Mouse (Mus musculus) spleen, postnatal 36 days (tissue): ENCODE results near the gene Gm136.

Experiments
- DNase-seq, 2 experiments: peaks; one replicate each; pipeline ENCODE4 v3.0.0; 2022; ENCODE audit warnings: low spot score in 2 of 2, mixed read lengths in 1 of 2

Gene Gm136

DNA sequence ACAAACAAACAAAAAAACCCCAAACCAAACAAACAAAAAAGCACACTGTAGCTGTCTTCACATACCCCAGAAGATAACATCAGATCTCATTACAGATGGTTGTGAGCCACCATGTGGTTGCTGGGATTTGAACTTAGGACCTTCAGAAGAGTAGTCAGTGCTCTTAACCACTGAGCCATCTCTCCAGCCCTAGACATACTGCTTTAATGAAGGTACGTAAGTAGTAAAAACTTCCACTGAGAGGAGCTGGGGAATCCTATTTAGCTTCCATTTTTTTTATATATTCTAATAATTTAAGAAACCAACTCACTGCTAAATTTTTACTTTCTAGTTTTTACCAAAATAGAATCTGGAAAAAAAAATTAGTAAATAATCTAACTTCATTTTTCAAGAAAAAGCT is 41.0 kb downstream of the Gm136 start:
- DNase-seq: no peak

DNA sequence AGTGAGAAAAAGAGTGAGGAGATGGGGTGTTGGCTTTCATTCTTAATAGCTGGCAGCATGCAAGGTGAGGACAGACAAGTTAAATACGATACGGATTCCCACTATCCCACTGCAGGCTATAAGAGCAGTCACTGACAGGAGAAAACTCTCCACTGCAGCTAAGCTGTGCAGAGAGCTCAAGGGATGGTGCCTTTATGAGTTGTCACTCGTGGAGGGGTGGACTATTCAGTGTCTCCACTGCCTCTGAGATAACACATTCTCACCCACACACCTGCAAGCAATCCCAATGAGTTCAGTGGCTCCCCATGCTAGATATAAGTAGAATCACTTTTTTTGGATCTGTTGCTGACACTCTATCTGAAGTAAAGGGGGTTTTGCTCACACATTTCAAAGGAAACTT is 47.9 kb downstream of the Gm136 start:
- no peak for DNase-seq

GRCm38 (mm10) chr4:34707248-34707647 is 48.8 kb downstream of the Gm136 start:
- no peak for DNase-seq

DNA sequence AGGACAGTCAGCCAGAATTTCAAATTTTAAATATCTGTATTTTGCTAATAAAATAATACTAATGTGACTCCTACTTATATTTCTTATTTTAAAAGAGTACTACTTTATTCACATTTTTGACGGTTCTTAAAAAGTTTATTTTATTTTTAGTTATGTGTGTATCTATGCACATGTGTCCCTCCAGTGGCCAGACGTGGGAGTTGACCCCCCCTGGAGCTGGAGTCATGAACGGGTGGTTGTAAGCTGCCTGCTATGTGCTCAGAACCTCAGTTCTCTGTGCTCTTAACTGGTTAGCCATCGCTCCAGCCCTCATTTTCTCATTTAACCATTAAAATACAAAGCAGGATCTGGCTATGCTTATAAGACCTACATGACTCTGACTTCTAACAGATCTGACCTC is 53.0 kb downstream of the Gm136 start:
- no peak for DNase-seq

DNA sequence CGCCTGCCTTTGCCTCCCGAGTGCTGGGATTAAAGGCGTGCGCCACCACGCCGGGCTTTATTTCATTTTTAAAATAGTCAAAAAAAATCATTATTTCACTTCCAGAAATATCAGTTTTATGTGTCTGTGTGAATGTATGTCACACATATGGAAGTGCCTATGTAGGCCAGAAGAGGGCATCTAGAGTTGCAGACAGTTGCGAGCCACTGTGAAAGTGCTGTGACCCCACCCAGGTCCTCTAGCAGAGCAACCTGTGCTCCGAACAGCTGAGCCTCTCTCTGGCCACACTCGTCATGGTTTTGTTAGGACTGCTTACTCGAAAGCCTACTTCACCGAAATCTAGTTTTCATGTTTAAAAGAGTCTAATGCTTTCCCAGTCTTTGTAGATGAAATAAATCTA is 53.8 kb downstream of the Gm136 start:
- DNase-seq: no peak

DNA sequence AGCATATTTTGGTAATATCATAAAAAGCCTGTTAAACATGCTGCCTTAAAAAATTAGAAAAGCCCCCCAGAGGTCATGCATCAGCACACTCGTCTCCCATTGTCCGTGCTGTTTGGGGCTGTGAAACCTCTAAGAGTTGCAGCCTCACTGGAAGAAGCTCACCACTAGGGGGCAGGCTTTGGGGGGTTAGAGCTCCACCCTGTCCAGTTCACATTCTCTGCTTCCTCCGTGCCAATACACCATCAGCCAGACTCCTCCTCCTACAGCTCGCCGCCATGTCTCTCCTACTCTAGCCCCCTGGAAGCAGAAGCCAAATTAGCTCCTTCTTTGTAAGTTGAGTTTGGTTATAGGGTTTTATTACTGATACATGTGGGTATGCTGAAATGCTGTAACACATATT is 54.5 kb downstream of the Gm136 start:
- peak; percentile 27 to 35 for DNase-seq
